Mouse (Mus musculus) left cerebral cortex, adult 11 months (tissue): ENCODE data around the gene Rcvrn.

Source experiments
- DNase-seq: peaks from one replicate; pipeline ENCODE4 v3.0.0; 2022; ENCODE audit warnings: low spot score

Gene Rcvrn

GRCm38 (mm10) chr11:67694703-67695376 is at the start of gene Rcvrn:
Rcvrn (plus strand) TSS chr11:67695326.
- no peak for DNase-seq

DNA sequence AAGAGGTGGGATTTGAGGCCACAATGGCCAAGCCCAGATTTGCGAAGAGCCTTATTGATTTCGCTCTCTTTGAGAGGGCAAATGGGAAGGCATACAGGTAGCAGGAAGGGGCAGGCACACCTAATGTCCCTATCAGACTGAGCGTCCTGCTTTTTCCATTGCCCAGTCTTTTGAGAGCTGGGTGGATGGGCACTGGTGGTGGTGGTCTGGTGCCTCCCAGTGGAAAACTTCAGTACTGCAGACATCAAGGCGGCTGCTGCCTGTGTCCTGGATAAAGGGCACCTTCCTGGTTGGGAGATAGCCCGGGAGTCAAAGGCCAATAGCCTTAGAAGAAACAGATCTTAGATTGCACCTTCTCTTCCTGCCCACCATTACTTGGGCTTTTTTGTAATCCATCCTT is 47.4 kb upstream of the Rcvrn start:
- DNase-seq, result peak; percentile 70

DNA sequence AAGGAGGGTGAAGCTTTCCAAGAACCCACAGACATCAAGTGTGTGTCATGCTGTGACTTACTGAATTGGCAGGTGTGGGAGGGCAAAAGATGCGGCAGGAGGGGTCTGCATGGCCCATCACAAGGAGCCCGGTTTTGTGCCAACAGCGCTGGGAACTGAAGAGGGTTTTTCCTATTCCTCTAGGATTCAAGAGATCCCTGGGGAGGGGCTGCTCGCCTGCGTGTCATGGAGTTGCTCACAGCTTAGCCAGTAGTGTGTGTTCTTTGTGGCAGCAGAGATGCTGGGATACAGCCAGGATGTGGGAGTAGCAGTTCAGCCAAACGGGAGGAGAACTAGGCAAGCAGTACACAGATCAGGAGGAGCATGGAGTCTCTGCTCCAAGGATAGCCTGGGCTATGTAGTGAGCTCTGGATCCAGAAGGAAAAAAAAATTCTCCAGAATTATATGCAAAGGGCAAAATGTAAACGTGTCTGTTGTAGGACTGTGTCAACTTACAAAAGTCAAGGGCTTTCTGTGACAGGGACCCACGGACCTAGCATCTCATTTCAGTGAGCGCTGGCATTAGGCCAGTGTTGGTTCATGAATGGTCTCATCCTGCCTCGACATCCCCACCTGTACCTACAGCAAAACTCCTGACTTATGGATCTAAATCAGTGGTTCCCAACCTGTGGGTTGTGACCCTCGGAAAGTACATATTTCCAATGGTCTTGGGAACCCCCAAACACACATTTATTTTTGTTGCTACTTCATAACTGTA is 46.3 kb upstream of the Rcvrn start:
- DNase-seq, result no peak

- DNase-seq, result no peak
Measured at GRCm38 (mm10) chr11:67649971-67650707, 45.0 kb upstream of the Rcvrn start.

DNA sequence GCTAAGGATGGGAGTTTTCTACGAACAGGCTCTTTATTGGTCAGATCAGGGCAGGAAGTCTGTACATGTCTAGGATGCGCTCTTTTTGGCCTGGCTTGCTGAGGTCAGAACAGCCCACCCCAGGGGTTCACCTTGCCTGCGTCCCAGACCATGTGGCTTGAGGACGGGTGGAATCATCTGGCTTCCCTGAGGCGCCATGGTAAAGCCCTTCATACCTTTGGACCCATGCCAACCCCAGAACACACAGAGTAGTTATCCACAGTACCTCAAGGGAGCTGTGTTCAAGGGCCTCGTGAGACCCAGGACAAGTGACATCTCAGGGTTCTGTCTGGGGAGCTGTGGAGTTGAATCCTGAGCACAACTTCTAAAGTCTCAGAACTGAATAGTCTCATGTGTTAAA is 43.4 kb upstream of the Rcvrn start:
- DNase-seq, result no peak

- DNase-seq, result no peak
Measured at GRCm38 (mm10) chr11:67652194-67652892, 42.8 kb upstream of the Rcvrn start.

- DNase-seq, result no peak
Measured at GRCm38 (mm10) chr11:67652893-67653255, 42.3 kb upstream of the Rcvrn start.

DNA sequence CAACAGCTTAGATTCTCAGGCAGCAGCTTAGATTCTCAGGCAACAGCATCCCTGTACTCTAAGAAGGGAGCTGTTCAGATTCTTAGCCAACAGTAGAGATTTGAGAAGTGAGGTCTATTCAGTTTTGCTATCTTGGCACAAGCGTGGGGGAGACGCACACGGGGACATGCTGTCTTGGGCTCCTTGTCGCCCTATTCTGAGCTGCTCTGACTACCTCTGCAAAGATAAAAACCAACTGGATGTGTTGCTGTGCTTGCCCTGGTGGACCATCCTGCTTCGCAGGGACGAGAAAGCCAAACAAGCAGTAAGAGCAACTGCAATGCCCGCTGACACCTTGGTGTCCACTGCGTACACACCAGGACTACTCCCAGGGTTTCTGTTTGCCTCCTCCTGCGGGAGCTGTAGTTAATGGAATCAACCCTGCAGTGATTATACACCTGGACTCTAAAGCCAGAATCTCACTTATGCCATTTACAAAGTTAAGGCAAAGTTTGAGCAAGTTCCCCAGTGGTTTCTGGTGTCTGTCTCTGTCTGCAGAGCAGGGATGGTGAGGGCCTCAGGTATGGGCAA is 41.5 kb upstream of the Rcvrn start:
- DNase-seq, result no peak

GRCm38 (mm10) chr11:67654514-67654913 is 40.6 kb upstream of the Rcvrn start:
- DNase-seq, result no peak

GRCm38 (mm10) chr11:67655236-67655959 is 39.7 kb upstream of the Rcvrn start:
- no peak for DNase-seq

GRCm38 (mm10) chr11:67656366-67656765 is 38.8 kb upstream of the Rcvrn start:
- DNase-seq, result no peak

DNA sequence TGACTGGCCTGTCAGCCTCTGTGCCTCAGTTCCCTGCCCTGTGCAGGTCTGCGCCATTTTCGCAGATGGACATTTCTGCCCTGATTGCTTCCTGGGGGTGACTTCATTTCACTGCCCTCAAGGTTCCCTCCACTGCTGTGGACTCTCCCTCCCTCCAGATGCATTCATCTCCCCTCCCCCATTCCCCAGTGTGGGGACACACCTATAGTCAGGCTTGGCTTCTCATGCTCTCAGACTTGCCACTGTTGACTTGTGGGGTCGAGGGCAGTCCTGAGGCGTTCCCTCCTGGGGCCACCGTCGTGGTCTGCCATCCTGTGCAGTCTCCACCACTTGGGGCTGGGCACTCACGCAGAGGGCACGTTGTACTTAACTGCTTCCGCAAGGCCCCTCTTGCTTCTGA is 38.3 kb upstream of the Rcvrn start:
- DNase-seq, result no peak

GRCm38 (mm10) chr11:67657685-67658382 is 37.3 kb upstream of the Rcvrn start:
- no peak for DNase-seq

- no peak for DNase-seq
Measured at GRCm38 (mm10) chr11:67661465-67661864, 33.7 kb upstream of the Rcvrn start.

- DNase-seq, result no peak
Measured at GRCm38 (mm10) chr11:67663437-67663836, 31.7 kb upstream of the Rcvrn start.

DNA sequence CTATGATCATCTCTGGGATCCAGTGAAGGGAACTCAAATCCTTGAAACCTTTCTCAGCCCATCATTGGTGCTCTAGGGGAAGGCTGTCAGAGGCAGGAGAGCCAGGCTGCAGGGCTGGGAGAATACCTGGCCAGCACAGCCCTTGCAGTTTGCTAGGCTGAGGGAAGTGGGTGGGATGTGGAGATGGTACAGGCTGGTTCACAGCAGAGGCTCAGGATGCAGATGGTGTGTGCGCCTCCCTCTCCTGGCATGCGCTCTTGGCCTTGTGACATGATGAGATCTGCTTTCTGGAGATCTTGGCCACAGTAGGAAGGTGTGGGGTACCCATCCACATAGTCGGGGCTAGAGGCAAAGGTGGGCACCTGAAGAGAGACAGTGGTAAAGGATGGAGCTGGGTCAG is 30.9 kb upstream of the Rcvrn start:
- no peak for DNase-seq

DNA sequence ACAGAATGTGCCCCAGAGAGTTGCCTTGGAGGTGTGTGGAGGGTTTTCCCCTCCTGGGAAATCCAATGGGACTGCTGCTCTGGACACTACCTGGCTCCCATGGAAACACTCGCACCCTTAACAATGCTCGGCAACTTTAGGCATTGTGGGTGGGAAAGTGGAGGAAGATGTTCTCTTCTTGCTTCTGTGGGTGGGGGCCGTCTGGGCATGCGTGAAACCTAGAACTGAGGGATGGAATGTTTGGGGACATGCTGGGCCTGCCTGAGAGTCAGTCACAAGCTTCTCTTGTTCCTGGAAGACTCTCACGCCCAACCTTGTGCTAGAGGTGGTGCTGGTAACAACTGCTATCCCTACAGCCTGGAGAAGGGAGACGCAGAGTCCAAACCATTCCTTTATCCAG is 30.2 kb upstream of the Rcvrn start:
- DNase-seq, result no peak

GRCm38 (mm10) chr11:67666129-67666528 is 29.0 kb upstream of the Rcvrn start:
- DNase-seq, result no peak

DNA sequence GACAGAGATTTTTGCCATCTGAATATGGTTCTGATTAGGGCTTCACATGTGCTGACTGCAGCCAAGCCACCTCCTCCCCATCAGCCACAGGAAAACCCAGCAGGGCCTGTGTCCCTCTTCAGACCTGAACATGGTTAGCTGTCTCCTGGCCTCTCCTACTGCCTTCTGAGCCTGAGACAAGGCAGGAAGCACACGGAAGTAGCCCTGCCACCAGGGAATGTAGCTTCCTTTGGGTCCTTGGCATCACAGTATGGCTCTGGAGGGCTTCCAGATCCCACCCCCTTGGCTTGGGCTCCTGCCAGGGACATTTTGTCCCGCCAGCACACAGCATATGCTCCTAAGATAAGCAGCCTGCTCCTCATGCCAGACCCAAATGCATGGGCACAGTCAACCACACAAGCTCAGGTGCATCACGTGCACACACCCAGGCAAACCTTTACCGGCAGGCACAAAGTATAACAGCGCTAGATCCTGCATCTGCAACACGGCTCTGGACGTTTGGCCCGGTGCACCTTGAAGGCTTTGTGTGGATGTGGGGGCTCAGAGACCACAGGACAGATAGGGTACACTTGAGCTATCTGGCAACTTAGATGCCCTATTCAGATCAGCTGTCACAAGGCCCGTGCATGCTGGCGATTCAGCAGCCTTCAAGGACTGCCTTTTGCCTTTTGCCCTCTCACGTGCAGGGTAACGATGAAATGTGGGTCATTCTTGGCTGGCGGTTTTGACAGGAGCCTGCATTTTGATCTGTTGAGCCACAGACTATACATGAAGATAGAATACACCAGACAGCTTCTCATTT is 27.4 kb upstream of the Rcvrn start:
- peak; percentile 72 for DNase-seq

GRCm38 (mm10) chr11:67668460-67669007 is 26.6 kb upstream of the Rcvrn start:
- no peak for DNase-seq
